Mouse (Mus musculus) kidney, postnatal 36 days (tissue): Measurements from ENCODE around the gene Tmtc2.

Experiments used
- DNase-seq, 2 experiments: peaks; one replicate each; pipeline ENCODE4 v3.0.0; 2021 to 2022; ENCODE audit warnings: mixed read lengths in 2 of 2

Gene Tmtc2

DNA sequence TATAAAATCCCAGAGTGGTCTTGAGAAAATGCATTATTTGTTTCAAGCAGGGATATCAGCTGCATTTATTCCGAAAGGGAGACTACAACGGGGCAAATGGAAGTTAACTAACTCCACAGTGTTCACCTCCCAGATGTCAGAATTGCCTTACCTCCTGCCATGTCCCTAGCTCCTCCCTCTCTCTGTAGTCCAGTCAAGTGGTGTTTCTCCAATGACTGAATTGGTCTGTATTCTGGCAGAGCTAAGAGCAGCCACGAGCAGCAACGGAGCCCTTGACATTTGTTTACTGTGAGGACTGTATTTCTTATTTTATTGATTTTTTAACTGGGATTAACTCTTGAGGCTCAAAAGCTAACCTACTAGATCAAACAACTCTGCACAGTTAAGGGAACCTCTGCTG lies 81.8 kb downstream of the Tmtc2 start:
- no peak for DNase-seq

DNA sequence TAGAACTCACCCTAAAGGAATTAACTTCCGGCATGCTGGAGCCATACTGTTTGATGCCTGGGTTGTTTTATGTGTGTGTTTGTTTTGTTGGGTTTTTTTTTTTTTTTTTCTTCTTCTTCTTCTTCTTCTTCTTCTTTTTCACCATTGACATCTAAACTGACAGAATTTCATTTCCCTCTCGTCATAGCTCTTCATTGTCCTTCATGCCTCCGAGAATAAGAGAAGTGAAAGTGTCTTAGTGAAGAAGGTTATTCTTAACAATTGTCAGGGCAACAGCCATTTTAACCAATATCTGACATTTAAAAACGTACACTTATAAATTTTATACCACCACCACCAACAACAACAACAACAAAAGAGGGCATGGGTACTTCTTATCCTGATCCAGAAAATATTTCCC lies 83.5 kb downstream of the Tmtc2 start:
- DNase-seq = no peak

DNA sequence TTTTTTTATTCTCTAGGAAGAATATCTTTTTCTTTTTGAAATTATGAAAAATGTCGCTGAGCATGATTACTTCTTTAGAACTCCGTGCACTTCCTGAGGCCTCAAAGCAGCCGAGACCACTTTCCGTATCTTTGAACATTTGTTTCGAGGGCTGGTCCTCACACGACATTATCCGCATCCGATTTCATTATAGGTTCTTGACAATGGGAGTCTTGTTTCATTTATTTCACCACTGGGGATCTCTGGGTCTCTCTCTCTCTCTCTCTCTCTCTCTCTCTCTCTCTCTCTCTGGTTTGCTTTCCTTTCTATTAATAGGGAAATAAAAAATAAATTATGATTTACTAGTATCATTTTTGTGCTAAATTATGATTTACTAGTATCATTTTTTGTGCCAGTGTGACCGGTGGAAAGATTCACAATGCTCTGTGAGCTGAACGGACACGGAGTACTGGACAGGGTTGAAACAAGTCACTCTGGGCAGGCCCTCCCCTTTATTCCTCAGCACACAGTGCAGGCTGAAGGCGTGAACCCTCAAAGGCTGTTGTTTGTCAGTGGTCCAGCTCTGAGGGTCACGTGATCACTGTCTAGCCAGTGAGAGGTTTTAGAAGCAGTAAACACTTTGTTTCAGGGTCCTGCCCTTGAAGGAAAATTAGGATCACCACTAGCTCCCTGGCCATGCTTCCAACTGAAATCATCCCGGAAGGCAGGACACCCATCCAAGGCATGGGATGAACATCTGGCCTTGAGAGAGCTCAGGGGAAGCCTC lies 84.1 kb downstream of the Tmtc2 start:
- peak; percentile 14 to 19 for DNase-seq

DNA sequence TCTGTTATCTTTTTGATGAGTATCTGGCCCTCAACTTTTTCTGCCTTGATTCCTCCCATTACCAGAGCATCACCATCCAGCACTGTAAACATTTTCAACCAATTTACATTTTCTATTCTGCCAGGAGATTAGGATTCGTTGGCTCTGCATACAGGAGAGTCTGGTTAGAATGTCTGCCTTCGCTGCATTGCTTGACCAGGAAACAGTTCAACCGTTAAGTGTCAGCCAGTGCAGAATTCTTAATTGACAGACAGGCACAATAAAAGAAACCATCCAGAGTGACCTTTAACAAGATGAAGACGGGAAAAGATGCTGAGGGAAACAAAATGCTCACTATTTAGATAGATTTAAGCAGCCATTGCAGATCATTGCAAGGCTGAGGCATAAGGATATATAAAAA lies 87.3 kb downstream of the Tmtc2 start:
- DNase-seq = no peak

DNA sequence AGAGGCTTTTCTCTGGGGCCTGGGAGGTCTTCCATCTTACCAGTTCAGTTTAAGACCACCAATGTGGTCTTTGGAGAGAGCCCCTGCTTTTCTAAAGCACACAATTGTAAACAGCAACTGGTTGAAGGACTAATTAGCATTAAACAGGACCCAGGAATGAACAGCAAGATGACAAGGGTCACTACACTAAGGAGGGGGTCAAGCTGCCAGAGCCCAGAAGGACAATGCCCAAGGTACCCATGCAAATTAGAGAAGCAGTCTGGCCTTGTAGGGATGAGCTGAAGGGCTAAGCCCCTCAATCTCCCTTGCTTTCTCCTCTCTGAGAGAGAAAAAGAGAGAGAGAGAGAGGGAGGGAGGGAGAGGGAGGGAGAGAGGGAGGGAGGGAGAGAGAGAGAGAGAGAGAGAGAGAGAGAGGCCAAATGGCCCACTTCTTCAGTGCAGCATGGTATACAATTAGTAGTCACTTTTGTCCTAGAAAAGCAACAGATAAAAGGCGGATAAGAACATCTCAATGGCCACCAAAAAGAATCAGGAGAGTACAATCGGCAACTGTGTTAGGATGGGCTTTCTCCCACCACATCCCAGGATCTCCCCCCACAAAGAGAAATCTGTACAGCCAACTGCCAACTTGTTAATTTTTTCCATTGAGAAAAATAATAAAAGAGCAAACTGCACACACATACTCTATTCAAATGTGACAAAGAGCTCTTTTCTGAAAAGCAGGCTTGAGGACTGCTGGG lies 89.7 kb downstream of the Tmtc2 start:
- no peak for DNase-seq

DNA sequence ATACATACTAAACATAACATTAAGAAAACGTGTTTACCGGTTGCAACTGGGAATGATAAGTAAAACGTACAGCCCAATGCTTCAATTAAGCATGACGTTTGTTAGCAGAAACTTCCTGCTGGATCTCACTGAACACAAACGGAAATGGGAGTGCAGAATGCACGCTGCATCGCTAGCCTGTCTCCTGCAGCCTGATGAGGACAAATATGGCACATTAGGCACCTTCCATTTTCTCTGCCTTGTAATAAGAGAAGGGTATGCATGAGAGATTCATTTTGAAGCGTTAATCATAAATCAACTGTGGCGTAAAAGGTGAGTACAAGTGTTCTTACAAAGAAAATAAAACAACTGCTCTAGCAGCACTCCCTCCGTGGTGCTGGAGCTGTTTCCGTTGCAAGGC lies 94.5 kb downstream of the Tmtc2 start:
- DNase-seq = no peak

DNA sequence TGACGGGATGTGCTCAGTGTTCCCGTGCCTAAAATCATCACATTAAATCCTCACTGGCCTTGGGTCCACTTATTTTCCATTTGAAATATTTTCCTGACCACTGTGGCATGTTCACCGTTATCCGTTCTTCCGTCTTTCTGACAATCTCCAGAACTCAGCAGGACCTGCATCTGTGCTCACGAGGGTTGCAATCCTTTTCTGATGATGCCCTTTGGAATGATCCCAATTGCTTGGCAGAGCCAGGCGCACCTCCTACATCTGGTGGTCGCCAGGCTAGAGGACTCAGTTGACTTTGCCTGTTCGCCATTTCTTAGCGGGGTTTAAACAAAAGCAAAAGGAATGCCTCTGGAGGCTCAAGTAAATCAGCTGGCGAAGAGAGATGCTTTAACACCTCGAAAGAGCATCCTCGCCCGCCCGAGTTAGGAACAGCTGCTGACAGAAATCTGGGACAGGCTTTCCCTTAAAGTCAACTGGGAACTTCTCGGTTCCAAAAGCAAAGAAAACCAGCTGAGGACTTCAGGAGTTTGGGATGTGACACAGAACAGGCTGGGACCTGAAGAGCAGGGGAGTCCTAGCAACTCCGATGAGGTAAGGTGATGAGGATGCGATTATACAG lies 96.5 kb downstream of the Tmtc2 start:
- DNase-seq = no peak

DNA sequence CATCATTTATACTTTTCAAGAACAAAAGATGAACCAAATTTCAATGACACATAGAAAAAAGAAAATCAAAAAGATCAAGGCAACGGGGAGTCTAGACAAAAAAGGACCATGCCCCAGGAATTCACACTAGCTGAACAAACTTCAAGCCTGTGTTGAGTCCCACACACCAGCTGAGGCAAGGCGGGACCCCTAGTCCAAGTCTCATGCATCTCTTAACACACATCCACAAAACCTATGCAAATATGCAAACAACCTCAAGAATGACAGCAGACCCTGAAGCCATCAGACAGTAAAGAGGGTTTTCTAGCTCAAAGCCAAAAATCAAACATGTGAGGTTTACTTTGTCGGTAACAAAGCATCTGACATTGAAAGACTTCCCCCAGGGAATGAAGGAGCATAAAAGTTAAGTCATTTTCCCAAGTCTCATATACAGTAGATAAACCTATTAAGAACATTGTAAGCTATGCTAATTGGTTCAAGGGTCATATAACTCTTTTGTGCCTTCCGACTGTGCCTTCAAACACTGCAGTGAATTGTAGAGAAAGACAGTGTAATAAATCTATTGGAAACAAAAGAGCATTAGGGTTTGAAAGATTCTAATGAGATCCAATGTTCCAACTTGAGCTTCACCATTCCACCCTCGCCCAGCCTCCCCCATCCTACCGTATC lies 100.0 kb downstream of the Tmtc2 start:
- no peak for DNase-seq

DNA sequence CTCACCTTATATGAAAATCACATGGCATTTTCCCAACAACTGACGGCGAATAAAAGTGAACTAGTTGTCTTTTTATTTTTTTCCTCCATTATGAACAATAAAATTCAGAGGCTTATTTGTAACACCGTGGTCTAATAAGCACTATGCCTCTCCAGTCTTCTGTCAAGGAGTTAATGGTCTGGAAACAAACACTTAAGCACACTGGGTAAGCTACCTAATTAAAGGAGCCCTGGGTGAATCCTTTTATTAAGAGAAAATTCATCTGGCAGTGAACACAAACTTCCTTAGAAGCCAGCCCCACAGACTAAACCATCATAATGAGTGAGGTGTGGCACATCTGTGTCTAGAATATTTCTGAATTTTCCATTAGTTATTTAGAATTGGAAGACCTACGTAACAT lies 109.9 kb downstream of the Tmtc2 start:
- DNase-seq = no peak

DNA sequence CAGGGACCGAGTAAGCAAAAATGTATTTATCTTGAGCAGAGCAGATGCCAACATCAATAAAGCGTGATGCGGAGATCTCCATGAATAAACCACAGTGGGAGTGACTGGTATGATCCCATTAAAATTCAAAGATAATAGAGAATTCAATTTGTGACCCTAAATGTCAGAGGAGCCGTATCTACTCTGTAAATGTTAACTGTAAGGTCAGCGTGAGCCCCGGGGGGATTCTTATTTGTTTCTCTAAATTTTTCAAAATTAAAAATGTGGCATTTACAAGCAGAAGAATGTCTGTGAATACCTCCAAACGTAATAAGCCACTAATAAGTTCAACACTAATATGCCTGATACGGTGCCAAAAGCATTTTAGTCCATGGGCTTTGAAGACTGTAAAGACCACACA lies 120.8 kb downstream of the Tmtc2 start:
- DNase-seq = no peak

DNA sequence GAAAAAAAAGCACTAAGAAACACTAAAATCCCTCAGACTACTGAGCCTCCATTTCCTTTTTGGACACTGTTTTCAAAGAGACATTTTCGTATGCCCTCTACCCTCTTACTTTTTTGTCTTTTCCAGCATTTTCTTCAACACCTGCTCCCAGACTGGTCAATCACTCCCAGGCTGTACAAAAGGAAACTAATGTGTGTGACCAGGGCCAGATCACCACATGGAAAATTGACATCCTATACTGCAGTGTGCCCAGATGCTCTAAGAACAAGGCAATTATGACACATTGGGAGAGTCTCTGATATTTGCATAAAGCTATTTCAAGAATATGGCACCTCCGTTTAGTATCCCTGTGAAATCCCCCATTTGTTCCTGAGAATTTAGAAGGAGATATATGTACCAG lies 127.1 kb downstream of the Tmtc2 start:
- no peak for DNase-seq

DNA sequence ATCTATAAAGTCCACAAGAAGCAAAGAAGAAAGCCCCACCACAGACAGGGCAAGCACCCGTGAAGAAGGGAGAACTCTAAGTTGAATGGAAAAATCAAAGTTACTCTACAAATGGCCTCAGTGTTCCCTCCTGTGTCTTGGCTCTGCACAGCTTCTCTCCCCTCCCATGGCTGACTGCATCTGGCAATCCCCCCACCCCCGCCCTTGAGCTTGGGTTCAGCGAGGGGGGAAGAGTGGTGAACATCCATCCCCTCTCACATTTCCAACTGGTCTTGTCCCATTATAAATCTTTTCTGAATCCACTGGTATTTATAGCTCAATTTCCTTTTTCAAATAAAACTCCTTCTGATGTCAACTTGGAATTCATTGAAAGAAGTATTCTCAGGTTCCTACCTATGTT lies 129.9 kb downstream of the Tmtc2 start:
- DNase-seq = no peak

DNA sequence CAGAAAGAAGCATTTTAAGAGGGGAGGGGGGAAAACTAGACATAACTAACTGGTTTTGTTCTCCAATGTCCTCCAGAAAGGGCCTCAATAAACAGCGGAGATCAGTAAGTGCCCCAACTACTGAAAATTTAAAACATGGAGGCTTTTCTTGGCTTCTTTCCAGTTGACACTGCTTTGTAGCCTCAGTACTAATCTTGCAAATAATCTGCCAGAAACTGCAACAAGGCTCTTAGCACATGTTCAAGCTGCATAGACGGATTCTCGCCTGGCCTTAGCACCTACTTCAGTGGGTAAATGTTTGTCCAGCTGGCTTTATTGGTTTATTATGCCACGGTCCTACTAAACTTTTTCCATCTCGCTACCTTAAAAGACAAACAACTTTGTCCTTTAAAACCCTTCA lies 139.4 kb downstream of the Tmtc2 start:
- DNase-seq = no peak

DNA sequence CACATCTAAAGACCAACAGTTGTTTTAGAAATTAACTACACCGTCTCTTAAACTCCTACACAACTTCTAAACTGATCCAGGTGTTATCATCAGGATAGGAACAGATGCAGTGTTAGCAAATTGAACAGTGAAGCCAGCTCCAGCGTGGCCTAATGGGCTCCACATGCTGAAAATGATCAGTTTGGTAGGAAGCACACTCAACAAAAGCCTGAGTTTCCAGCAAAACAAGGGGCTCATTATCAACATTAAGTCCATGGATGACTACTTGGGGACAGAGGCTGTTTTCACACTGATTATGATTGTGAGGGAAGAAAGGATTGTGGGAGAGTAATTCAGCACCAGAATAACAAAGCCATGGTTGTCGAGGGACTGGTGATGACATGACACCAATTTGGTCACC lies 143.4 kb downstream of the Tmtc2 start:
- DNase-seq = no peak

DNA sequence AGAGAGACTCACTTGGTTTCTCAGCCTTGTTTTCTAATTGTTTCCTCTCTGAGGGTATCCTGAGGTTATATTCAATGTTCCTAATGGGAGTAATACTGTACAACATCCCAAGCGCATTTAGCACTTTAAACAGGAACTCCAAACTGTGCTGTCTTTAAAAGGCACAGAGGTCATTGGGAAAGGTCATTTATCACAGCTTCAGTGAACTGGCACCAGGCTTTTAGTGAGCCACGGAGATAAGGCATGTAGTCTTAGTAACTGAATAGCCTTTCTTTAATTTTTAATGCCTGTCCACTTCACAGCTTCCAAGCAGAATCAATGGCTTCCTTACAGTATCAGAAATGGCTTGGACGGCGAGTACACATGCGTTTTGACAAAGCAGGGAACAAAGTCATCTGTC lies 144.0 kb downstream of the Tmtc2 start:
- DNase-seq = no peak

DNA sequence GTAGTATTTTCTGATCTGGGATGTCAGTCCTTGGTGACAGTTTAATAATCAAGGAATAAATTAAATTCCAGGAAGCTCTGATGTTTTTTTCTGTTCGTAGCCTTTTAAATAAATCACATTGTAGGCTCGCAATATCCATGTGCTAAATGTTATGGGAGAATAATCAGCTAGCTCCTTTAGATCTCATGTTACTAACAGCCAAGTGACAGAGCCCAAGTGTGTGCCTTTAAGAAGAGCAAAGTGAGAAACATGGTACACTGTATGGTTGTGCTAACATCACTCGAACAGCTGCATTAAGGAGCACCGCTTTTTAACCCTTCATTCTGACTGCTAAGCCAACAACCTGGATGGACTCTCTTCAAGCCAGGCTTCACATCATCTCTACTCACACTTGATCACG lies 146.2 kb downstream of the Tmtc2 start:
- DNase-seq = no peak

DNA sequence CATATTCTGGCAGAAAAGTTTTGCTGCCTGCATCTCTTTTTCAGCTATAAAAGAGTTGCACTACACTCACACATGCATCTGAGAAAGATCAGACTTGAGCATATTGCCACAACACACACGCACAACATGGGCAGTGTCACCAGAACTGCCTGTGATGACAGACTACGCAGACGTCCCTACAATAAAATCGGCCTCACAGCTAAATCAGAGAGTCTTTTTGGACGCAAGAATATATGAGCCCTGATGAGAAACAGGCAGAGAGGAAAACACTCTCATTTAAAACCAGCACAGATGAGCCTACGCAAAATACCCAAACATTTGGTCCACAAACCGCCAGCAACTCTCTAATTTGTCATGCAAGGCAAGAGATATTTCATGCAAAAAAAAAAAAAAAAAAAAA lies 146.6 kb downstream of the Tmtc2 start:
- DNase-seq = no peak

DNA sequence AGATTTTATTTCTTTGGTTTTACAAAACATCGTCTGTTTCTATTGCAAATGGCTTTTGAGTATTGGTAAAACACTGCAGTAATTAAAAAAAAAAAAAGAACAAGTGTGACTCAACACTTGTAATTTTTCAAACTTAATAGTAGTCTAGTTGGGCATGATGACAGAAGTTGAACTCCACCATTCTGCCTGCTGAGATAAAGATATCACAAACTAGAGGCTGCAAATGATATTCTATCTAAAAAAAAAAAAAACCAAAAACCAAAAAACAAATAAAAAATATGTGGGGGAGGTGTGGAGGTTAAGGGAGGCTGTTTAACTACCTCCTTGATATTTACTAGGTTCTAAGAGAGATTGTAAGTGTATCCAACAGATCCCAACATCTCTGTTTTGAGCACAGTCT lies 149.2 kb downstream of the Tmtc2 start:
- no peak for DNase-seq

DNA sequence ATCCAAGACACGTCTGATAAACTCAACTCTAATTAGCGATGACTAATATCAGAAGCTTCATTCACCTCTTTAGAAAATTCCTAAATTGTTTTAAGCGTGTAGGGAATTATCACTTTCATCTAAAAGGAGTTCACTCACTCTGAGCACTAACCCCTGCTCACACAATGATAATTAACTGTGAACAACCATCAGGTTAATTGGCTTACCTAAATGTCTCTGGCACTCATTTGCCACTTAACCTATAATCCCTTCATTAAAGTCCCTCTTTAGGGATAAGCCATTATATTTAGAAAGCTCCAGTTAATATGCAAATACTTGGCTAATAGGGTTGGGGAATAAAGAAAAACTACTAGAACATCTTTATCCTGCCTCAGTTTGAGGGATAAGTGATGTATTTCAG lies 151.1 kb downstream of the Tmtc2 start:
- no peak for DNase-seq

DNA sequence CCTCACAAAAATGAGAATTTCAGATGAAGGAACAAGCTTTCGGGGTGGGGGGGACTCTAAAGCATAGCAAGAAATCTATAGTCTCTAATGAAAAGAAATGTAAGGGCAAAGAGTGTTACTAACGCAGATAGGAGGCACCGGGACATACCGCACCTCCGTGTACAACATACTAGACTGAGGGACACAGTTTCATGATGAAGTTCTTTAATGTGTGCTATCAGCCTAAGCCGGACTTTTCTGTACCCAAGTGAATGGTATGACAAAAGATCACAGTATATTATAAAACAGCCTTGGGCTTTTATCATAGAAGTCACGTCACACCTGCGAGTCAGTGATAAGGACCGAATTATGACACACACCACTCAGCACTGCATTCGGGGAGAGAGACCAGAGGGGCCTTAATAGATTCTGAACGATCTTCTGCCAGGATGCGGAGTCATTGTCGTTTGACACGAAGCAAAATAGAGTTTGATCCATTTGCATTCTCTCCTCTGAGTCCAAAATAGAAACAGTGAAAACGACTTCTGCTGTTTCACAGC lies 156.3 kb downstream of the Tmtc2 start:
- no peak for DNase-seq

DNA sequence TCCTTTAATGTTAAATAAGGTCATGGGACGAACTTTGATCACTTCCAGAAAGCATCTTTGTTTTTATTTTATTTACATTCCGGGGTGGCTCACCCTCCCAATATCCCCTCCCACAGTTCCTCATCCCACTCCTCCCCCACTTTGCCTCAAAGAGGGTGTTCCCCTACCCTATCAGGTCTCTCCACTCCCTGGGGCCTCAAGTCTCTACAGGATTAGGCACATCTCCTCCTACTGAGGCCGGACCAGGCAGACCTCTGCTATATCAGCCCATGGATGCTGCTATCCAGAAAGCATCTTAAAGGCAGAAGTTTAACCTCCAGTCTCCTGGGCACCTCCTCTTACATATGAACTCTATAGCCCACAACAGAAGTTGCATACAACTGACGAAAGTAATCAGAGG lies 157.7 kb downstream of the Tmtc2 start:
- DNase-seq = no peak

DNA sequence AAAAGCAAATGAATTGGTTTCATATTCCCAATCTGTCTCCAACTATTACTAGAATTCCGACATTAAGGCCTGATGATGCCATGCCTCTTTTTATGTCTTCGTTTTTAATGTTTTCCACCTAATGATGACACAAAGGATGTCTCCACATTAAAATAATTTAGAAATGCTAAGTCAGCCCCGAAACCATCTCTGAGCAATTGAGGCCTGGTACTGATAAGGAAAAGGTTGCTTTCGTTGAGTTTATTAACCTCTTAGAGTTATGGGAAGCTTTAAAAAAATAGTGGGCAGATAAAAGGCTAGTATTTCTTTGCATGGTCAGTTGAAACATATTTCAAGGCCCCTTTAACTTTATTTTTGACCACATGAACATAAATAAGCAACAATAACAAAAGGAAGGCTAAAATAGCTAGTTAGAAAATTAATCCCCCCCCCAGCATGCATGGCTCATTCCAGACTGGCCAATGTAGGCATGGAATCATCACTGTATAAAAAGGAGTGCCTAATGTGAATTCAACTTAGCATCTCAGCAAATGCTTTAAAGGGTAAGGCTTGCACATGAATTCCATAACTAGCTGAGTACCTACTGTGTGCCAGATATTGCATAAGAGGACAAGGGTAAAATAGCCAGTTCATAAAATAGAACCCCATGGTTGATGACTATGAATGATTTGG lies 168.3 kb downstream of the Tmtc2 start:
- DNase-seq = no peak

DNA sequence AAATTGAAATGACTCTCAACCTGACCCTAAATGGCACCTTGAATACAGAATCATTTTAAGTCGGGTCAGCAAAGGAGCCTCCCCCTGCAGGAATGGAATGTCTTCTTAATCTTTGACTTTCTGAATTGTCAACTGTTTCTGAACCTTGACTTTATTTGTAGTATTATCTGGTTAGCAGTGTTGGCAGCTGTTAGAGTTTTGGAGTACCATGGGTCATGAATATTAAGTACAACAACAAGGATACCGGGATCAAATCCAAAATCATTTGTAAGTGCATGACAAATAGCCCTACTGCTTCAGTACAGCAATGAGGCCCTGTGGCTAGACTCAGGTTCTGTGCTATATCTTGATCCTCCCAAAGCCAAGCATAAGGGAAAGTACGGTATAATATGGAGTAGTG lies 170.3 kb downstream of the Tmtc2 start:
- peak in 1 of 2 experiments; percentile 3 for DNase-seq
